Mouse (Mus musculus) liver, embryonic 14.5 days (tissue): Measurements from ENCODE around the gene Rtl6. TPM values are rescaled to one million over a fixed set of nuclear protein-coding genes. Genes with fewer than 3 reads are reported as not detected.
A peak's percentile ranks its signal among the peaks of the same experiment; 100 is the strongest.

Experiments
- ATAC-seq: fragments of 200-750 bp; cut with Nextera tagmentation; 2 replicates; pipeline ENCODE4 v1.8.0; 2017; ENCODE audit warnings: moderate number of reproducible peaks, mild to moderate bottlenecking, moderate library complexity; ENCODE audit not compliant: insufficient read depth
- DNase-seq, 3 experiments: peaks; one replicate each; pipeline ENCODE4 v3.0.0-alpha.2; 2012 to 2013; ENCODE audit warnings: low read depth in 3 of 3, low spot score in 3 of 3
- H3K27ac ChIP-seq: fragments of 300-500 bp; sonication (generic); 2 replicates; pipeline ENCODE4 v1.5.1; 2014; ENCODE audit warnings: moderate library complexity, mild to moderate bottlenecking, control low read depth, inconsistent platforms
- H3K27me3 ChIP-seq: fragments of 300-500 bp; sonication (generic); 2 replicates; pipeline ENCODE4 v1.6.1; 2014; ENCODE audit warnings: mild to moderate bottlenecking, low read length, moderate library complexity; ENCODE audit not compliant: control insufficient read depth, insufficient read depth
- H3K36me3 ChIP-seq: fragments of 300-500 bp; sonication (generic); replicated peaks from 2 replicates; pipeline ENCODE4 v1.6.1; 2014; ENCODE audit warnings: low read depth; ENCODE audit not compliant: control insufficient read depth, insufficient read depth
- H3K4me1 ChIP-seq, 2 experiments: fragments of 200-500 bp in 1 of 2; fragments of 300-500 bp in 1 of 2; sonication (generic) in 1 of 2; replicated peaks; 2 replicates each; pipeline ENCODE4 v1.6.1; 2012 to 2014; ENCODE audit warnings: antibody characterized with exemption in 1 of 2, inconsistent platforms in 1 of 2, low read length in 1 of 2; ENCODE audit not compliant: control insufficient read depth in 2 of 2, insufficient read depth in 2 of 2
- H3K4me2 ChIP-seq: fragments of 300-500 bp; sonication (generic); 2 replicates; pipeline ENCODE4 v1.6.1; 2014; ENCODE audit warnings: low read depth, mild to moderate bottlenecking, control low read depth, moderate library complexity
- H3K4me3 ChIP-seq, 2 experiments: fragments of 200-500 bp in 1 of 2; fragments of 300-500 bp in 1 of 2; sonication (generic) in 1 of 2; 2 replicates each; pipeline ENCODE4 v1.5.1; 2012 to 2014; ENCODE audit warnings: low read depth in 2 of 2, low read length in 2 of 2, mild to moderate bottlenecking in 2 of 2, control low read depth in 1 of 2, inconsistent platforms in 1 of 2, moderate library complexity in 1 of 2; ENCODE audit not compliant: insufficient read depth in 1 of 2
- H3K9ac ChIP-seq: fragments of 300-500 bp; sonication (generic); replicated peaks from 2 replicates; pipeline ENCODE4 v1.6.1; 2014; ENCODE audit warnings: mild to moderate bottlenecking, control low read depth, moderate library complexity
- H3K9me3 ChIP-seq: fragments of 300-500 bp; sonication (generic); 2 replicates; pipeline ENCODE4 v1.6.1; 2016; ENCODE audit warnings: low read length, mixed read lengths; ENCODE audit not compliant: control insufficient read depth
- CTCF ChIP-seq: IDR thresholded peaks from 2 replicates; pipeline ENCODE4 v1.5.1; 2016; ENCODE audit warnings: antibody characterized with exemption, low read depth, control low read depth
- EP300 ChIP-seq: IDR thresholded peaks from 2 replicates; pipeline ENCODE4 v1.6.1; 2016; ENCODE audit warnings: antibody characterized with exemption, low read depth
- WGBS: fragments of 180-500 bp; shearing (Covaris S2); extraction: QIAGEN DNeasy Blood & Tissue Kit; methylation state at CpG from one replicate; pipeline ENCODE4 v1.1.7; 2014; ENCODE audit not compliant: insufficient replicate concordance; 5-methylcytosine and 5-hydroxymethylcytosine counted together
- polyA plus RNA-seq, 2 experiments: library from polyadenylated mRNA; depleted of rRNA in 1 of 2; stranded (reverse) in 1 of 2; unstranded in 1 of 2; fragments of >200 nt; fragmentation: Nextera tagmentation in 1 of 2; extraction: Ambion mirVana in 1 of 2; gene quantifications; 2 replicates each; pipeline versions ENCODE4 v1.2.1 to v1.2.3; 2012 to 2014

The Rtl6 gene
- polyA plus RNA-seq, 2 experiments, result 0.52 TPM

DNA sequence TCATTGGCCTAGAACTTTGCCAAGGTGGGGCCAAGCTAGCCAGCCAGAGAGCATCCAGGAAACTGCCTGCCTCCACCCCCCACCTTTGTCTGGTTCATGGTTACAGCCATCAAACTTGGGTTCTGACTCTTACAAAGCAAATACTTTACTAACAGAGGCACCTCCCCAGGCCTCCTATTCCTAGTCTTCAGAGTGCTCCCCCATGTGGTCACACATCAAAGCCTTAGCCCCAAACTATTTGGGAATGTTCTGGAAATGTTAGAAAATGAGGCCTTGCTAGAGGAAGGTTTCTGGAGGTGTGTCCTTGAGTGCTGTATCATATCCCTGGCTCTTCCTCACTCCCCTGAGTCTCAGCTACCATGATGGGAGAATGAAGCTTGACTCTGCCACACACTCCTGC, 39.4 kb upstream of the Rtl6 start:
- H3K4me3 ChIP-seq, result no peak overlapping the region
- H3K4me2 ChIP-seq, result no peak overlapping the region
- DNase-seq (no peak), ATAC-seq (no peak)
- no peak for TF ChIP-seq EP300
- no peak for TF ChIP-seq CTCF
- no peaks in the 10 kb centered on the region for H3K9me3 ChIP-seq
- peaks cover 0 to 9% of the 10 kb centered on the region in 2 experiments; a peak in 1 of 4 replicates for H3K4me1 ChIP-seq
- H3K27me3 ChIP-seq, result no peaks in the 10 kb centered on the region
- H3K9ac ChIP-seq, result no peak overlapping the region
- H3K27ac ChIP-seq, result no peak overlapping the region
- H3K36me3 ChIP-seq, result no peaks in the 10 kb centered on the region

DNA sequence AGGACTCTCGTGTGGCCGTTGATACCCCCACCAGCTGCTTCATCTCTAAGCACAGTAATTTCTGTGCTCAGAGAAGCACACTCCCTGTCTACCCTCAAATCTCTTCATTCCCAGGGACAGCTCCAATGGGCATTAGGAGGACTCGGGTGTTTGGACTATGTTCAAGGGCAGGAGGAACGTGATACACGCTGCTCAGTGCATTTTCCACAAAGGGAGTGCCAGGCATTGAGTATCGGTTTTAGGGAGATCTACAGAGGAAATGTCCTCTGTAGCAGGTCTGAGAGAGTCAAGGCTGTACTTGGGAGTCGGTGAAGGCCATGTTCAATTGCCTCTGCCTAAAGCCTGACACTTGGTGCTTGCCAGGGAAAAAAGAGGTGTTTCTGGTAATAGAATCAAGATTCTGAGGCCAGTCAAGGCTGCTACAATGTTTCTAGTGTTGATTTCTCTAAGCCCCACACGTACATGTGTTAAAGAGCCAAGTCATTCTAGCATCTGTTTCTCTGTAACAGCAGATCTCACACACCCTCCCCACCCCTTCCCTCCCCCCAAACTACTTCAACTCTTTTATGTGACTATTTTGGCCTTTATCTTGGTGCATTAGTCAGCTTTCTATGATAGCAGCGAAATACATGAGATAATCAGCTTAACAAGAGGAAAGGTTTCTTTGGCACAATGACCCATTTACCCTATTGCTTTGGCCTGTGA, 37.8 kb upstream of the Rtl6 start:
- TF ChIP-seq EP300 (no peak), CTCF (no peak)
- H3K4me1 ChIP-seq, result peaks cover 0 to 9% of the 10 kb centered on the region in 2 experiments; a peak in 1 of 4 replicates
- DNase-seq (peak in 1 of 3 experiments; percentile 22), ATAC-seq (peak; percentile 35; the same call in 1 of the 2 replicates)
- H3K27ac ChIP-seq, result no peak overlapping the region
- H3K27me3 ChIP-seq, result no peaks in the 10 kb centered on the region
- H3K9ac ChIP-seq, result no peak overlapping the region
- WGBS, result 51% methylated on average over 9 of the region's 9 CpGs
- H3K4me2 ChIP-seq, result no peak overlapping the region
- no peaks in the 10 kb centered on the region for H3K9me3 ChIP-seq
- H3K36me3 ChIP-seq, result no peaks in the 10 kb centered on the region
- H3K4me3 ChIP-seq, result no peak overlapping the region

- no peak for TF ChIP-seq EP300
- 0 out of 2 replicates have a peak, but pooled peaks have one; percentile 22 for TF ChIP-seq CTCF
- ATAC-seq (no peak), DNase-seq (no peak)
- peaks cover 0 to 9% of the 10 kb centered on the region in 2 experiments; a peak in 1 of 4 replicates for H3K4me1 ChIP-seq
- no peak overlapping the region for H3K9ac ChIP-seq
- WGBS, result 56% methylated on average over 9 of the region's 9 CpGs
- no peak overlapping the region for H3K4me2 ChIP-seq
- H3K36me3 ChIP-seq, result no peaks in the 10 kb centered on the region
- no peak overlapping the region for H3K27ac ChIP-seq
- no peak overlapping the region for H3K4me3 ChIP-seq
- H3K27me3 ChIP-seq, result no peaks in the 10 kb centered on the region
- no peaks in the 10 kb centered on the region for H3K9me3 ChIP-seq
These were observed 35.9 kb upstream of the Rtl6 start for GRCm38 (mm10) chr15:84593514-84593913.

- Histone ChIP-seq H3K9ac (no peak overlapping the region), H3K4me1 (peaks cover 0 to 9% of the 10 kb centered on the region in 2 experiments; a peak in 1 of 4 replicates), H3K36me3 (no peaks in the 10 kb centered on the region), H3K4me2 (no peak overlapping the region), H3K27me3 (no peaks in the 10 kb centered on the region), H3K9me3 (no peaks in the 10 kb centered on the region), H3K4me3 (no peak overlapping the region), H3K27ac (no peak overlapping the region)
- DNase-seq, result no peak
- TF ChIP-seq CTCF (no peak), EP300 (no peak)
- no peak for ATAC-seq
- 48% methylated on average over 5 of the region's 5 CpGs for WGBS
These were observed 34.6 kb upstream of the Rtl6 start for GRCm38 (mm10) chr15:84592240-84592639.

DNA sequence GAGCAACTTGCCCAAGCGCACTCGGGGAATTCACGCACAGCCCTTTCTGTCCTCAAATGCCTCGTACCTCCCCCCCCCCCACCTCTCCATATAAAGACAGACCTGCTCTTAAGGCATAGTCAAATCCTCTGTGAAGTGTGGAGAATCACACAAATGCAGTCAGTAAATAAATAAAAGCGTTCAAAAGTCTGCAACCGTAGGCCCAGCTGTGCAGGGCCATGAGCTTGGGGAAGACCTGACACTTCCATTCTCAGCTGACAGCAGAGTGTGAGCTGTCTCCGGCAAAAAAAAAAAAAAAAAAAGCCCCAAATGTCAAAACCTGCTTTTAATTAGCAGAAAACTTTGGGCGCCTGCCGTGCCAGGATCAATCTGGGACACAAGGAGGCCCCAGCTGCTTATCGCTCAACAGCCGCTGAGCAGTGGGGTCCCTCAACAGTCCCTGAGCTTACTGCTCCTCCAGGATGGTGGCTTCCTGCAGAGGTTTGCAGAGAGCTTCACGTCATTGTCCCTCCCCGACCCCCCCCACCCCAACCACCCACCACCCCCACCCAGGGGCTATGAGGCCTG, 34.0 kb upstream of the Rtl6 start:
- Histone ChIP-seq H3K9me3 (no peaks in the 10 kb centered on the region), H3K4me3 (no peak overlapping the region), H3K27ac (no peak overlapping the region), H3K4me1 (peaks cover 0 to 9% of the 10 kb centered on the region in 2 experiments; a peak in 1 of 4 replicates), H3K4me2 (no peak overlapping the region), H3K36me3 (no peaks in the 10 kb centered on the region), H3K27me3 (no peaks in the 10 kb centered on the region), H3K9ac (no peak overlapping the region)
- TF ChIP-seq EP300 (no peak), CTCF (no peak)
- ATAC-seq, result no peak
- 49% methylated on average over 13 of the region's 13 CpGs for WGBS
- DNase-seq, result peak in 2 of 3 experiments; percentile 26 to 29
